Mouse (Mus musculus) G1E (cell line): ENCODE measurements at regions not wholly inside any gene's neighbourhood (a gene's known extent, or its start where the extent isn't known, plus 50 kb on each side); places are given as distances from the start of the nearest gene placed in this dataset.

Experiments used
- CTCF ChIP-seq: IDR thresholded peaks from 2 replicates; pipeline ENCODE4 v1.5.1; 2012; ENCODE audit warnings: low read depth, low read length, inconsistent platforms, mixed read lengths
- GATA2 ChIP-seq: IDR thresholded peaks from 2 replicates; pipeline ENCODE4 v1.6.1; 2012; ENCODE audit warnings: low read depth, low read length, inconsistent platforms, borderline replicate concordance

DNA sequence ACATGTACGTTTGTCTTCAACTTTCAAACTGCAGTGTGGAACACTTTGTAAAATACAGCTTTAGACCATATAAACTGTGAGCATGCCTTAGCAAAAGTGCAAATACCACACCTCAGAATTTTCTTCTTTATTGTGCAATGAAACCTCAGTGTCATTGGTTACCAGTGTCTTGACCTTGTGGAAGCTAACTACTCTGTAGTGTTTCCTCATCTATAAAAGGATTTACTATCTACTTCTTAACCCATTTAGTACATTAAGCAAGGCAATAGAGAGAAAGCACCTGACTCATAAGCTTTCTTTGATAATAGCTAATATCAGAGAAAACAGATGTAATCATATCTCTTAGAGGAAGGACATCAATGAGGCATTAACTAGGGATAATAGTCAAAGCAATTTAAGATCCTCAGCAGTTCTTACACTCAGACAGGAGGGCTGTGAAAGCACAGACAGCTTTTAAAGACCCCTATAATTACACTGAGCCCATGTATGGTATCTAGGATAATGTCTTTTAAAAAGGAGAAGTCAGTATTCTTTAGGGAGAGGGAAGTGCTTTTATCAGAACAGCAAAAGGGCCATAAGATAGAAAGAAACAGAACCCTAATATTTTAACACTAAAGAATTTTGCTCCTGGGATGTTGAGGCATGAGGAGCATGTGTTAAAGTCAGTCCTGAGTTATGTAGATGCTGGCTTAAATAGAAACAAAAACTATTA is 260.2 kb downstream of the Tex13c3 start:
- TF ChIP-seq CTCF (no peak), GATA2 (no peak)
